Mouse (Mus musculus): ENCODE results near the gene Kcnj16. TPM values are rescaled to one million over a fixed set of nuclear protein-coding genes. Genes with fewer than 3 reads are reported as not detected.

The Kcnj16 gene
- total RNA-seq, 4 experiments from 2014 or later: 0.06 TPM; not detected in 3

DNA sequence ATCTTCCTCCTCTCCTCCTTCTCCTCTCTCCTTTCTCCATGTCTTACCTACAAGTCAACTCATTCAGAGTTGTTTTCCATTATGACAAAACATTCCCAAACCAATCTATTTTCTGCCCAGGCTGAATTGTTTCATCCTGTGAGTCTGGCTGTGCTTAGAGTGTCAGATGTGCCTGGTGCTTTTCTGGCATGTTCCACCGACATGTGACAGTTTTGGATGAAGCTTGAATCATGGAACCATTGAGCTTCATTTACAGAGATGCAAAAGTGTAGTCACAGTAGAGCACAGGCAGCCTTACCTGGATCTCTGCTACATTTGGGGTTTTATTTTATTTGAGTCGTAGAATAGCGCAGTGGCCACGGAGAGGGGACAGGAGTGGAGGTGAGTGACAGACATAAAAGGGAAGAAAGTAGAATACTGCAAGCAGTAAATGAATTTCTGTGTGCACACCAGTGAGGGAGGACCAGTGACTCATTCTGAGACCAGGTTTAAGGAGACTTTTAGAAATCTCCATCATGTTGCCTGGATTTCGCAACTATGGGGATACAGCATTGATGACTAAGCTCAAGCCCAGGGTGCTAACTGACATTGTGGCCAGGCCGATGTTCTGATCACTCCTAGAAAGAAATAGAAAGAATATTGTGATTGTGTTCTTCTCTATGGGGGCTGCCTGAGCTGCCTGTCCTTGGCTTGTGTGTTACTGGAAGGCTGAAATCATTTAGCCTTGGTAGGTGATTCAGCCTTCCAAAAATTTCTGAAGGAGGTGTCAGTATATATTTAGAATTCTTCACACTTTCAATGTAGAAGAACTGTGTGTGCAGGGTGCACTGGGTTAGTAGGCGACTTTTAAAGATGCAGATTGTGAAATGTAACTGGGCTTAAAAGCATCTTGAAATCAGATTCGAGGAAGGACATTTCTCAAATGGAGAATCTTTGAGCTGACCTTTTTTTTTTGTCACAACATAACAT is 87.3 kb downstream of the Kcnj16 start:
- DNase-seq (ENCODE audit: low spot score): no peak

DNA sequence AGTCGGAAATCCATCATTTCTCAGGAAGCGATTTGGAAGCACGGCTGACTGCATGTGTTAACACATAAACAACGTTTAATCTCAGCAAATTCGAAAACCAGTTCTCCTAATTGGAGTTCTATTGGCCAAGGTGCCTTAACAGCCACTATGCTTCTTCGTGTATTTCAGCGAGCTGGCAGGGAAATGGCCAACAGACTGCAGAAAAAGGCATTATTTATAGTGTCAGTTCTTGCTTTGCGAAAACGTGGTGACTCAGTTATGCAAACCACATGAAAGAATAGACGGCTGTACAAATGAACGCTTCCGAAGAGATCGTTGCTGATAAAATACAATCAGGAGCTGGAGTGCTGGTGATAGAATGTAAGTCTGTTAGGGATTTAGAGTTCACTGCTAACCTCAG is 88.2 kb downstream of the Kcnj16 start:
- no peak for DNase-seq (ENCODE audit: low spot score)

DNA sequence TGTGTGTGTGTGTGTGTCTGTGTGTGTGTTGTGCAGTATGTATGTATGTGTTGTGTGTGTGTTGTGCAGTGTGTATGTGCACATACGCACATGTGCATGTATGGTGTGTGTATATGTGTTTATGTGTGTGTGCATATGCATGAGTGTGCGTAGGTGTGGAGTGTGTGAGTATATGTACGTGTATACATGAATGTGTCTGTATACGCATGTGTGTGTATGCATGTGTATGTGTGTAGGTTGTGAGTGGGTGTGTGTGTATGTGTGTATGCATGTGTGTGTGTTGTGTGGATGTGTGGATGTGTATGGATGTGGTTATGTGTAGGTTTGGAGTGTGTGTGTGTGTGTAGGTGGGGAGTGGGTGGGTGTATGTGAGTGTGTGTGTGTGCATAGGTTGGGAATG is 89.6 kb downstream of the Kcnj16 start:
- no peak for DNase-seq (ENCODE audit: low spot score)

DNA sequence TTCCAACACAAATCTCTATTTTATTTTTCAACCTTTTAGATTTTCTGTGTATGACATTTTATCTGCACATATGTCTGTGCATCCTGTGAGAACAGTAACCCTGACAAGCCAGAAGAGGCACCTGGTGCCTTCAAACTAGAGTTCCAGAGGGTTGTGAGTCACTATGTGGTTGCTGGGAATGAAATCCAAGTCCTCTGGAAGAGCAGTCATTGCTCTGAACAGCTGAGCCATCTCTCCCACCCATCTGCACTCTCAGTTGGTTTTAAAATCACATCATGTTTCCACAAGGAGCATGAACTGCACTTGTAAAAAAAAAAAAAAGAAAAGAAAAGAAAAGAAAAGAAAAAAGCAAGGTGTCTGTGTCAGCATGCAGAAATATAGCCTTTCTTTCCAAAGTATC is 91.6 kb downstream of the Kcnj16 start:
- no peak for DNase-seq (ENCODE audit: low spot score)

DNA sequence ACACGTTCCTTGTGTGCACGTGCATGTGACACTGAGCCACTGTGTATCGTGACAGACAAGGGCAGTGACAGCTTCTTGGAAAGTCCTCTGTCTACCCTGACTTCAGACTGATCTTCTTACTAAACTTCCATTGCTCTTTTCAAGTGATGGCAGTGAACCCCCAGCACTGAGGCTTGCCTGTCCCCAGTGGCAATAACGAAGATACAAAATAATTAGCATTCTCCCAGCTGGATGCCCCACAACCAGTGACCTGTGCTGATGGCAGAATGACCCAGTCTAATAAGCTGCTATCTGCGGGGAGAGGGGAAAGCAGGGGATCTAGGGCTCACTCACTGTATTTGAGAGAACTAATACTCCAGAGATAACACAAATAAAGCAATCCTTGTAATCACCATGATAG is 92.4 kb downstream of the Kcnj16 start:
- no peak for DNase-seq (ENCODE audit: low spot score)

DNA sequence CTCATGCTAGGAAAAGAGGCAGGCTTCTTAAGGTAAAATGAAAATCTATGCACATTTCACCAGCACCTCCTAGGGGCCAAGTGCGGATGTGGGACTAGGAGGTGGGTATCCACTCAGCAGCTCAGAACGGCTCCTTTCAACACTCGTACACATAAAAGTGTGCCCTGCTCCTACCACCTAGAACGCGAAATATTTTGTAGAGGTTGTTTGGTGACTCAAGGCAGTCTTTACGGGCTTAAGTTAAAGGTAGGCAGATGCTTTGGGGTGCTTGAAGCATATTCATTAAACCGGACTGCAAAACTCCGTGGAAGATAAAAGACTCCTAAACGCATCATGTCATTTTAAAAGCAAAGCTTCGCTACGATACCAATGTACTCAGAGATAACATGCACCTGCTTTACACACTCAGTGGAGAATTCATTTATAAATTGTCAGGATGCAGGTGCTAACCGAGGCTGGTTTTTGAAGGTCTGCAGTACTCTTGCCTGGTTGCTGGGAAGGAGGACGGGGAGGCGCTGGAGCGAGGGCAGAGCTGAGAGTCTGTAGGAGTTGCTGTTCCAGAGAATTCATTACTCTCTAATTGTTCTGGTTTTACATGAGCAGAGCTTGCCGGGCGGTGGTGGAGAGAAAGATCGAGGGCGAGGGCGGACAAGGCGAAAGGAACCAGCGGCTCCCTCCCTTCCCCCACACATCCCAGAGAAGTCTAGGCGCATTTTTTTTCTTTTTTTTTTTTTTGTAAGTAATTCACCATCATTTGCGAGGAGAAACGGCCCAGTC is 97.1 kb downstream of the Kcnj16 start:
- DNase-seq (ENCODE audit: low spot score): peak; percentile 36

DNA sequence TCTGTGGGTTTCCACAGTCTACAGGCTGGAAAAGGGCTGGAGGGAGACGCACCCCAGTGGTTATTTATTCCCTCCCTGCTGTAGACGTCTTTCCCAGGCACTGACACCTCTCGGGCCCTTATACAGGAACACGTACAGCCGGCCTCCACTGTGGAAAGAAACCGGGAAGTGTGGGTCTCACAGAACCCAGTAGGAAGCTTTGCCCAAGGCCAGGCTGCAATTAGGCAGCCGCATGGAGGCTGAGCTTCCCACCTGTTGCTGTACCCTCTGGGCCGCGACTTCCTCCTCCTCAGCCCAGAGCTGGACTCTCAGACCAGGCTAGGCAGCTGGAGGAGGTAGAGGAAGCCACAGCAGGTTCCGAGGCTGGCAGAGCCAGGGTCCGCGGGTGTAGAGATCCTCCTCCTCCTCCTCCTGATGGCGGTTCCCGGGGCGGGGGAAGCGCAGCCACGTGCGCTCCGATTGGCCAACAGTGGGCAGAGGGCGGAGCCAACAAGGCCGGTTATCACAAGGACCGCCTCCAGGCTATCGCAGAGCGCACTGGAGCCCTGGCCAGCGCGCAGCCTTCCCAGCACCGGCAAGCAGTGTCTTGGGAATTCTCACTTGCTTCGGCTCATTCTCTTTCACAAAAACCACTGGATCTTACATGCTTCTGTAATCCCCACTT is 97.9 kb downstream of the Kcnj16 start, which contains the start of gene Kcnj2:
Gene Kcnj2, plus strand, starts transcription at position 530 of the 664 bp plus-strand sequence.
- peak; percentile 95 for DNase-seq (ENCODE audit: low spot score)

DNA sequence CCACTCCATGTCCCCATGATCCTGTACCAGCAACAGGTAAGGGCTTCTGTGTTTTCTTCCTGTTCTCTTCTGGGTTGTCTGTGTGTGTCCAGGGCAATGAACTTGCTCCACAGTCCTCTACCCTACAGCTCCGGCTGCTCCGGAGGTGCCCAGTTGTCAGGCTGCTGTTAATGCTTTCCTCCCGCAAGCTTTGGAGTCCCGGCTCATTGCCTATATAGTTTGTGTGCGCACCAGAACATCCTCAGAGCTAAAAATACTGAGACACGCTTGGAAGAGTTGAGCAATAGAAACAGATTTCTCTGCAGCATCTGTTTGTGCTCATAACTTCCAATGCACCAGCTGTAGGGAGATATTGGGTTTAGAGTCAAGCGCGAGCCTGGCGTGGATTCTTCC is 98.5 kb downstream of the Kcnj16 start:
- DNase-seq (ENCODE audit: low spot score): peak; percentile 35

DNA sequence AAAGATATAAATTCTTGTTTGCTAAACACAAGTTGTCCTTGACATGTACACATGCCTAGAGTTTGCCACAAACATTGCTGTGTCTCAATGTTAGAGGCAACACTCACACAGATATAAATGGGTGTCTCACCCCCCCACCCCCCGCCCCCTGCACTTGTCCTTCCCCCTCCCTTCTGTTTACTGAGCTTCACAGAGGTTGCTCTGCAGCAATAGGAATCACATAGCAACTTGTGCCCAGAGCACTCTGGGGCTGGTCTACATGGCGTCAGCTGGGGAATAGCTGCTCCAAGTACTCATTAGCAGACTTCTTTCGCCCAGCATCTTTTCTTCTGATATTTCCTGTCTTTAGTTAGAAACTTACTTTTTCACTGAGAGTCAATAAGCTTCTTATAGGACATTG is 100.0 kb downstream of the Kcnj16 start:
- DNase-seq (ENCODE audit: low spot score): no peak

DNA sequence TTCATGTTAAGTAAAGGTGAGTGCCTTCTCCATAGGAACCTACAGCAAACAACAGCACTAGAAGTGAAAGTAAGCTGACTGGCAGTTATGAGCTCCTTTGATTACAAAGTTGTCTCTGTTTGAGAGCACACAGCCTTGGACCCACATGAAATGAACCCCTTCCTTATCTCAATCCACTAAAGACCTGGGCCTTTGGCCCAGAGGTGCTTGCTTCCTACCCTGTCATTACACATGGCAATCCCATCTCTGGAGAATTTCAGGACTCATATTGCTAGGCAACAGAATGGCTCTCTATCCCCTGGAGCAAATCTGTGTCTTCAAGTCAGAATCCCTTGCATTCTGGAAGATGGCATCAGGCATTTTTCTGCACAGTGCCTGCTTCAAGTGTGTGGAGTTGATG is 102.6 kb downstream of the Kcnj16 start:
- no peak for DNase-seq (ENCODE audit: low spot score)

DNA sequence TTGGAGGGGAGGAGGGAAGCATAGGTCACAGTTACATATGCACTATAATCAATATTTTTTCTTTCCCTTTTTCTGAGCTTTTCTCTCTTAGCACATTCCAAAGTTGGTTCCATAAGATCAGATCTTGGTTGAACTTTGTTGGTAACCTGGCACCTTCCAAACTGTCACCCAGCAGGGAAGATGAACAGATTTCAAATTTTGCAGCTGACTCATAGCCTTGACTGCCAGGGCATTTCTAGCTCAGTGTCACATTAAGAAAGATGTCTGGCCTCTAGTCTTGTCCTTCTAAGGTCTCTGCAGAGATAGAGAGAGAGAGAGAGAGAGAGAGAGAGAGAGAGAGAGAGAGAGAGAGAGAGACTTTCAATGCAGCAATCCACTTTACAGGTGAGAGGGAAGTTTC is 106.3 kb downstream of the Kcnj16 start:
- DNase-seq (ENCODE audit: low spot score): no peak

Other genes with a start within 250 kb of the Kcnj16 start
- 10 to 100 TPM; 32.8 to 51.7 (median 39.3) TPM for gene Kcnj2, start 98.1 kb downstream of the Kcnj16 start, total RNA-seq (2022)